Mouse (Mus musculus): ENCODE measurements around the gene Osgep. TPM values are rescaled to one million over a fixed set of nuclear protein-coding genes. Genes with fewer than 3 reads are reported as not detected.
"Not testable (repeated sequence)": the region's sequence is repeated elsewhere in the genome, so short reads cannot be mapped to it uniquely, and the experiment has no call there.

Gene Osgep
- total RNA-seq, 2 experiments from 2014 or later = 29.9 to 34.2 TPM

DNA sequence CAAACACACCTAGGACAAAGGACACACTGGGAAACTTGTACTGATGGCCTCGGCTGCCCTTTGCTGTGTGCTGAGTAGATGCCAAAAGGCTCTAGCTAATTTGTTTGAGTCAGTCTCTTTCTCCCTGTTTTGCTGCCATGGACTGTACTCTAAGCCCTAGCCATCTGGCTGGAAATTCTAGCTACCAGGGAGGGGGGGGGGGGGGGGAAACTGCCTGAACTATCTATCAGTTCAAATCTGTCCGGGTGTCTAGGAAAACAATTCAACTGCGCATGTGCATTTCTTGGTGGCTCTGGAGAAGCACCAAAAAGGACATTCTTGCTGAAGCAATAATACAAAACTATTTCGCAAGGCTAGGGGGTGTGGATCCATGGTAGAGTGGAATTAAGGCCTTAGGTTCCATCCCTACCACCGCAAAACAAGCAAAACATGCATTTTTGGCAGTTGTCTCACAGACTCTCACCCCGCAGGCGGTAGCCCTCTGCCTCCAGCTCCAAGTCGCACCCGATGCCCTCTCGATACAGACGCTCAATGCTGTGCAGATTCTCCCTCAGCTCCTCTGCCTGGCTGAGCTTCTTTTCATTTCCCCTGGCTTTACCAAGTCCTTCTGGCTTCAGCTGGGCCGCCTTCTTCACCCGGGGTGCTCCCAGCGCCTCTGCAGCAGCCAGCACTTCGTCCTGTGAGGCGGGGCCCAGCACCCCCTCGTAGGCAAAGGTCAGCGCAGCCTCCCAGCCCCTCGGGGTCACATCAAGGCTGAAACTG is 28.5 kb downstream of the Osgep start:
- intact Hi-C loops (cut with DNase I) = no loop called here
- peak in 1 of 2 experiments; percentile 39 for DNase-seq (ENCODE audit: extremely low spot score in 1 of 2, low spot score in 2 of 2)

DNA sequence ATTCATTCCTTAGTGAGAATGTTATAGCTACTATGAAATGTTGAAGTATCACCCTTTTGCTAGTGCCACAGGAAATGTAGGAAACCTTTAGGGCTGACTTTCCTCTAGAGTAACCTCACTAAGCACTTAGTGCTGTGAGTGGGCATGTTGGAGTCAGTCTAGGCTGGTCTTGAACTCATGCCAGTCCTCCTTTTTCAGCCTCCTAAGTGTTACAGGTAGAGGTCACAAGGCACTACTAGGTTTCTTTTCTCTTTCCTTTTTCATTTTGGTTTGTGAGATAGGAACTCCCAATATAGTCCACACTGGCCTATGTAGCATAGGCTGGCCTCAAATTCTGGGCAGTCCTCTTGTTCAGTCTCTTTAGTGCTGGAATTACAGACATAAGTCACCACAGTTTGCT is 29.3 kb downstream of the Osgep start:
- intact Hi-C loops (cut with DNase I) = no loop called here
- no peak for DNase-seq (ENCODE audit: extremely low spot score in 1 of 2, low spot score in 2 of 2)

DNA sequence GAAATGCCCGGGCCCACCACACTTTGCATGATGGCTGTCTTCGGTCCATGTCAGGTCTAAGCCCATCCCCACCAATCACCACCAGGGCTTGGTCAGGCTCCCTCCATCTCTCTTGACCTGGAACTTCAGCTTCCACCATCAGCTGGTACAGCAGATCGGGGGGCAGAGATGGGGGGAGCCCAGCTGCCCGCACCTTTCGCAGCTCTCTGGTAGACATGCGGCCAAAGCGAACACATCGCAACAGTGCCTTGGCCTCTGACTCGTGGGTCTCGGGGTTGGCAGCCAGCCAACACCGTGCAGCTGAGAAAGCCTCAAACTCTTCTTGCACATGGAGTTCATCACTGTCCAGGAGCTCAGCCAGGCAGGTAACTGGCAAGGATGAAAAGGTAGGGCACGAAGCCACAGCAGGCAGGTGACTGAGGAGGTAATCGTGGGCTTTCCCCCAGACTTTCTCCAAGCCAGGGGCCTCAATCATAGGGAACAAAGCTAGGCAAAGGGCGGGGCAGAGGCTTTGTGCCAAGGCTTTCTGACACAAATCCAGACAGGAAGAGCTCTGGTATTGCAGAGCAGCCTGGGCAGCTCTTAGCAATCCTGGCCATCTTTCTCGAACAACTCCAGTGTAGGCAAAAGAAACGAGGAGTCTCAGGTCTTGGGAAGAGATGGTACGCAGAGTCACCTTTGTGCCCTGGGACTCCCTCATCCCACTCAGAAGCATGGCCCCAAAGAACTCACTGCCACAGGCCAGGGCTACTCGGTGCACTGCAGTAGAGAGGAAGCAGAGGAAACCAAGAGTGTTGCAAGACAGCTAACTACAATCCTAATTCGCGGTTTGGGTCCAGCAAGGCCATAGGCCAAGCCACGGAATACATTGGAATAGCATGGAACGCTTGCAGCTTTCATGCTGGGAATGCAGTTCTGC is 31.9 kb downstream of the Osgep start:
- intact Hi-C loops (cut with DNase I) = no loop called here

DNA sequence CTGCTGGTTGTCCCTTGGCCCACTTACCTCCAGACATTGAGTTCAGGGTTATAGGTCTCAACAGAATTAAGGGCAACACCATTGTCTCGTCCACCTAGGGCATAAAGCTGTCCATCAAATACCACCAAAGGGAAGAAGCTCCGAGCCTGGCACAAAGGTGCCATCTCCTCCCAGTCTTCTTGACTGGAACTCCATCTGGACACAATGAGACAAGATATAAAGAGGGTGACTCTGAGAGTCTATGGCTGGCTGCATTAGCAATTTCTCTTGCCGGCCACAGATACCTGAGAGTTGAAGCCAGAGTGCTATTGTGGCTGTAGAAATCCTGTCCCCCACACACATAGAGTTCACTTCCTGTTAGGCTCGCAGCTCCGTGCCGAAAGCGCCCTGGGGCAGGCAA is 32.6 kb downstream of the Osgep start:
- no peak for DNase-seq (ENCODE audit: extremely low spot score in 1 of 2, low spot score in 2 of 2)
- intact Hi-C loops (cut with DNase I) = no loop called here

More for the DNA sequence above, 31.9 kb downstream of the Osgep start:
- DNase-seq (ENCODE audit: extremely low spot score in 1 of 2, low spot score in 2 of 2) = no peak

DNA sequence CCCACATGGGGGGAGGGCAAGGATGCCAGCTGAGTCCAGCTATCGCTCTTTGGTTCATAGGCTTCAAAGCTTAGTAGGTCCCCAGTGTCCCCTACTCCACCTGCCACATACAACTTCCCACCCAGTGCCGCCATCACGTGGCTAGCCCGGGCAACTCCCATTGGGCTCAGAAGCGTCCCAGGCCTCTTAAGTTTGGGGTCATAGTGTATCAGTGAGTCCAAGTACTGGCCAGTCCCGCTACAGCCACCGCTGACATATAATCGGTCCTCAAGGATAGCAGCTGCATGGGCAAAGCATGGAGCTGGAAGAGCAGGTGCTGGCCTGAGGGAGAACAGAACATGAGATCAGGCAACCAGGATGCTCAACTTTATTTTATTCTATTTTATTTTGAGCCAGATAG is 33.1 kb downstream of the Osgep start:
- no peak for DNase-seq (ENCODE audit: extremely low spot score in 1 of 2, low spot score in 2 of 2)
- intact Hi-C loops (cut with DNase I) = no loop called here

DNA sequence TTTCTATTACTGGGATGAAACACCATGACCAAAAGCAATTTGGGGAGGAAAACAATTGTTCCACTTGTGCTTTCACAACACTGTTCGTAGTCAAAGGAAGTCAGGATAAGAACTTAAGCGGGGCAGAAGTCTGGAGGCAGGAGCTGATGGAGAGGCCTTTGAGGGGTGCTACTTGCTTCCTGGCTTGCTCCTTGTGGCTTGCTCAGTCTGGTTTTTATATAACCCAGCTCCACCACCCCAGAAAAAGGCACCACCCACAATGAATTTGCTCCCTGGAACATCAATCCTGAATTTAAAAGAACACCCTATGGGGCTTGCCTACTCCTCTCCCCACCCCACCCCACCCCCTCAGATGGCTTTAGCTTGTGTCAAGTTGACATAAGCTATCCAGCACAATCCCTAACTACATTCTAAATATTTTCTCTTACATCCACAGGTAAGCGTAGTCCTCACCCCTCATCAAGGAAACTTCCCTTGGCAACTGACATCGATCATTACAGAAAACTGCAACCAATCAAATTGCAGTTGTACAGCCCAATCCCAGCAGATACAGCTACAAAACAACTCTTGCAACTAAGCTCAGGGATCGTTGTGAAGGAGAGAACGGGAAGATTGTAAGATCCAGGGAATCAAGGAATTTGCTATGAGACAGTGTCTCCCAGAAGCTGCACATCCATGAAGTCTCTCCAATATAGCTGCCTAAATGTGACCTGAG is 48.3 kb downstream of the Osgep start:
- intact Hi-C loops (cut with DNase I) = no loop called here
- DNase-seq (ENCODE audit: extremely low spot score in 1 of 2, low spot score in 2 of 2) = no peak

DNA sequence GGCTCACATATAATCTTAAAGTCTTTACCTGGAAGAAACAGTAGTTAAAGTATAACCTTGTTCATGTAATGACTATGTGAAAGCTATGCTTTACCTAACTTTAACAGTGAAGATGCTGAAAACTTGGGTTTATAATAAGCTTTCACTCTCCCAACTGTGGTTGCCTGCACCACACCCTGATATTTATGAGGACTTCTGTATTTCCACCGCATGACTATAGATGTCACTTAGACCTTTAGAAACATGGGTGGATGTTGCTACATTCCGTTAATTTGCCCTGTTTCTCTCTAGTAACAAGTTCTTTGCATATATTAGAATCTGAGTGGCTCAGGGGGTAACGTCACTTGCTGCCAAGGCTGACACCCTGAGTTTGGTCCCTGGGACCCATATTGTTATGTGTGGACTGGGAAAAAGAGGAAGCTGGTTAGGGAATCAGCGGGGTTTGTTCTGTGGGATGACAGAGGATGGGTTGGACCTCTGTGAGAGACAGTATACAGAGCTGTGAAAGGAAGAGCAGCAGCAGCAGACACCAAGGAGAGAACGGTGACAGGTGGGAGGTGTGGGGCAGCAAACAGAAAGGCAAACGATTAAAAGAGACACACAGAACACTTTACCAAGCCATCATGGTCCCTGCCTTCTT is 49.0 kb downstream of the Osgep start:
- no peak for DNase-seq (ENCODE audit: extremely low spot score in 1 of 2, low spot score in 2 of 2)
- intact Hi-C loops (cut with DNase I) = no loop called here

DNA sequence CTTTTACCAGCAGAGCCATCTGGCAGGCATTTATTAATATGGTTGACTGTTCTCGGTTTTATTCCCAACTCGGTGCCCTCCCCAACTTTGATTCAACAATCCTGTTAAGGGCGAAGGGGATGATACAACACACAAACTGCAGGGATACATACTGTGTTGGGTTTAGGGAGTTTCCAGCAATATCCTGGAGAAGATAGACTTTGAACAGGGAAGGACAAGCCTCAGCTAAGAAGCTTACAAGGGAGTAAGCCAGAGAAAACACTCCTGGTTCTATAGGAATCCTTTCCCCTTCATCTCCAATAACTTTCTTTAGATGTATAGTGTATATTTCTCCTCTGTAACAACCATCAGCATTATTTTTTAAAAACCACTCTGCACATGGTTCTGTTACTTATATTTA is 49.5 kb downstream of the Osgep start:
- DNase-seq (ENCODE audit: extremely low spot score in 1 of 2, low spot score in 2 of 2) = no peak
- intact Hi-C loops (cut with DNase I) = no loop called here

DNA sequence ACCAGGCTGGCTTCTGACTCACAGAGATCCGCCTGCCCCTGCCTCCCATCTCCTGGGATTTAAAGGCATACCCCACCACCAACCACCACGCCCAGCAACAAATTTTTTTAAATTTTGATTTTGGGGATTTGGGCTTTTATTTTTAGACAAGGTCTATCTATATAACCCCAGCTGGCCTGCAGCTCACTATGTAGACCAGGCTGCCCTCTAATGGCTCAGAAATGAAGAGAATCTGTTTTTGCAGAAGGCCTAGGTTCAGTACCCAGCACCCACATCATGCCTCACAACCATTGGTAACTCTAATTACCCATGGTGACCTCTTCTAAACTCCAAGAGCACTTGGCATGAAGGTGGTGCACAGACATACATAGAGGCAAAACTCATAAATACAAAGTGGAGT is 53.4 kb downstream of the Osgep start:
- intact Hi-C loops (cut with DNase I) = no loop called here
- no peak for DNase-seq (ENCODE audit: extremely low spot score in 1 of 2, low spot score in 2 of 2)

DNA sequence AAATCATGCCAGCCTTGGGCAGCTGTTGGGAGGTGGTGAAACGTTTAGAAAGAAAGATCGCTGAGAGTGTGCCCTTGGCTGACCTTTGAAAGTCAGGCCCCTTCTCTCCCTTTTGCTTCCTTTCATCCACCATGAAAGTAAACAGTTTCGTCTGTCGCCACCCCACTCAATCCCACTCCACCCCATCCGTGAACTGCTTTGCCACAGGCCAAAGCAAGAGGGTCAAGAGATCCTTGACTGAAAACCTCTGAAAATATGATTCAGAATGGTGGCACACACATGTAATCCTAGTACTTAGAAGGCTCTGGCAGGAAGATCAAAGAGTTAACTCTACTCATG is 53.9 kb downstream of the Osgep start:
- no peak for DNase-seq (ENCODE audit: extremely low spot score in 1 of 2, low spot score in 2 of 2)
- intact Hi-C loops (cut with DNase I) = no loop called here

DNA sequence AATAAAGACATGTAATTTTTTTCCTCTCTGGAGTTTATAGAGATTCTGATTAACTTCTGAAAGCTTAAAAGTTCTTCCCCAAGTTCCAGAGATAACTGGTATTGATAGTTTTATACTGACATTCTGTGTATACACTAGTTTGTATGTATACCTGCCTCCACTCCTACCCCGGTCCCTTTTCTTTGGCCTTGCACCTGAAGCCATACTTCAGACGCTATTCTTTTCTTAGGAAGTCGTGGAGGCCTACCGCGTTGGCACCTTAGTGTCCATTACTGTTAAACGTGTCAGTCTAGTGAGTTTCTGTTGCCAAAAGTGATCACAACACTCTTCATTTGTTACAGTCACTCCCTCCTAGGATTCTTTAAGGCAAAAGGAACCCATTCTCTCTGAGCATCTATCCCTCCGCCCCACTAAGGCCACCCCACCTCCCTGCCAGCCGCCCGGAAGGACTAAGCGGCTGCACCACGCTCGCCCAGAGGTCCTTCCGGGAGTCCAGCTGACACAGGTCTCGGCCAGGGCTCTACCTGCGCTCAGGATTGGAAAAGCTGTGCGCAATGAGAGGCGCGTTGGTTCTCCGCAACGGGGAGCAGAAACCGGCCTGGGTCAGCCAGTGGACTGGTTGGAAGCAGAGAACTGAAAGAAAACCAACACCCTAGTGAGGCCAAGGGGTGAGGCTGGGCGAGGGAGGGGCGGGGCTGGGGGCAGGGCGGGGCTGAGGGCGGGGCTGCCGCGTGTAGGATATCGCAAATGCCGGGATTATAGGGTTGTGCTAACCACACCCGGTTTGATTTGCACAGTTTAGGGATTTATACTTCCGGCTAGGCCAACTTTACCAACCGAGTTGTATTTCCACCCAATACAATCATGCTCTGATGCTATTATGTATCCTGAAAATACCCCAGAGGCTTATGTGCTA is 54.5 kb downstream of the Osgep start, which contains the start of gene Tep1:
Tep1 (minus strand) TSS at position 672 of the 916 bp plus-strand sequence.
- DNase-seq (ENCODE audit: extremely low spot score in 1 of 2, low spot score in 2 of 2) = peak; percentile 13 to 84
- intact Hi-C loops (cut with DNase I) = no loop called here

DNA sequence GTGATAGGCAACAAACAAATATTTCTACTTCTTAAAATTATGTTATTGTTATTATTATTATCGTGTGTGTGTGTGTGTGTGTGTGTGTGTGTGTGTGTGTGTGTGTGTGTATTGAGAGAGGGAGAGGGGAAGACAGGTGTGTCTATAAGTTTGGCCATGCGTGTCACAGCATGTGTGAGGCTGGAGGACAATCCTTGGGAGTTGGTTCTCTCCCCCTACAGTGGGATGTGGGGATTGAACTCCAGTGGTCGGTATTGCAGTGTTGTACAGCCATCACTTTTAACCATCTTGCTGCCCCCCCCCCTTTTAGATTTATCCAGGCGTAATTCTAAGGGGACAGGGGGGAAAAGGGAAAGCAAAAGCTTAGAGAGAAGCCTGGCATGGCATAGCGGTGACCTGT is 56.0 kb downstream of the Osgep start:
- intact Hi-C loops (cut with DNase I) = no loop called here
- no peak for DNase-seq (ENCODE audit: extremely low spot score in 1 of 2, low spot score in 2 of 2)

DNA sequence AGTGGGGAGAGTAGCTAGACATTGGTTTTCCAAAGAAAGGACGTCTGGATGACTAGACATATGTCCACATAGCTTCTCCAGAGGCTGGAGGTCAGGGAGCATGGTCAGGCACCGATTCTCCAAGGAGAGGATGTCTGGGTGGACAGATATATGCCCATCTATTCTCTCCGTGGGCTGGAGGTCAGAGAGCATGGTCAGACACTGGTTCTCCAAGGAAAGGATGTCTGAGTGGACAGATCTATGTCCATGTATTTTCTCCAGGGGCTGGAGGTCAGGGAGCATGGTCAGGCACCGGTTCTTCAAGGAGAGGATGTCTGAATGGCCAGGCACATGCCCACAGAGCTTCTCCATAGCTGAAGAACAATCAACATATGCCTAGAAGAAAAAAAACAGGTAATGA is 56.5 kb downstream of the Osgep start:
- intact Hi-C loops (cut with DNase I) = no loop called here
- no peak for DNase-seq (ENCODE audit: extremely low spot score in 1 of 2, low spot score in 2 of 2)

DNA sequence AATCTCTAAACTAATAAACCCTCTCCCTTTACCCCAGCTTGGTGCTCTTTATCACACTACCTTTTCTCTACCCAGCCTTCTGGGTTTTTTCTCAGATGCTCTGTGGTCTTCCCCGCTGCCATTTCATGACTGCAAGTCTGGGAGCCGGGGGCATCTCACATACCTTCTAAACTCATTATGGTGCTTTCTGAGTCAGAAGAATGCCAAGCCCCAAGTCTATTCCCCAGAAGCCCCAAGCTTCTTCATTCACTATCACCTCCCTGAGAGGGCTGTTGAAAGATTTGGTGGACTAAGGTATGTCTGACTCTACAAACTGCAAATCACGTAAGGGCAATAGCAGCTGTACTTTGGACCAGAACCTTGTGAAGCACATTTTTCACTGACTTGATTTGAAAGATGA is 57.7 kb downstream of the Osgep start:
- DNase-seq (ENCODE audit: extremely low spot score in 1 of 2, low spot score in 2 of 2) = no peak
- intact Hi-C loops (cut with DNase I) = no loop called here

DNA sequence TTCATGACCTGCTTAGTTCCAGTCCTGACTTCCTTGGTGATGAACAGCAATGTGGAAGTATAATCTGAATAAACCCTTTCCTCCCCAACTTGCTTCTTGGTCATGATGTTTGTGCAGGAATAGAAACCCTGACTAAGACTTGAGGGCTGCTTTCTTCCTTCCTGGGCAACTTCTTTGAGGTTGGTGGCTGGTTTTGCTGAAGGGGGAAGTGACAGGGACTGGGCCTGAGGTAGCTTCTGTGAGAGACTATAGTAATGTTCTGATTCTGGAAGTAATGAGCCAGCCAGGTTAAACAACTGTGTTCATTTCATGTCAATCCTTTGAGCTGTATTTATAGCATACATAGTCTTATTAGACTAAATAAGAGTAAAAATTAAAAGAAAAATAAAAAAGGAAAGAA is 59.7 kb downstream of the Osgep start:
- DNase-seq (ENCODE audit: extremely low spot score in 1 of 2, low spot score in 2 of 2); intact Hi-C loops (cut with DNase I): not testable (repeated sequence)

DNA sequence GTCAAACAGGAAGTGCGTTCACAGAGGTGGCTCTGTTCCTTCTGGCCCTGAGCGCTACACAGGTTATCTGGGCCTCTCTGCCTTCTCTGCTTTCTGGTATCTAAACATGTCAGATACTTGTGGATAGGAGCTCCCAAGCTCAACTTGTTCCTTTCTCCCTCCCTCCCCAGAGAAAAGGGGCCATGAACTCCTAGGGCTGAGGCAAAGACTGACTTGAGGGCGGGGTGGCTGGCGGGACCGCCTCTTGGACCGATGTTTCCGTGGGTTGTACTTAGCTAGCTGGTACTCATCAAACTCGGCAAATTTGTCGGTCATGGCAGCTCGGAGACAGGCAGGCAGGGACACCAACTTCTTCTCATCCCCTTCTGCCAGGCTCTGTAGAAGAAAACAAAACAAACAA is 62.1 kb downstream of the Osgep start:
- intact Hi-C loops (cut with DNase I) = no loop called here
- DNase-seq (ENCODE audit: extremely low spot score in 1 of 2, low spot score in 2 of 2) = no peak
